Mouse (Mus musculus): Measurements from ENCODE around the gene Rbm5. TPM values are rescaled to one million over a fixed set of nuclear protein-coding genes. Genes with fewer than 3 reads are reported as not detected.

The Rbm5 gene
- total and polyA plus RNA-seq, 3 experiments, result 67.6 to 85.3 (median 83.6) TPM

- Histone ChIP-seq H3K27me3 (replicated peaks) (peaks cover 88% of the 10 kb centered on the region), H3K4me2 (ENCODE audit: insufficient read depth, low read depth, poor library complexity, severe bottlenecking) (no peak overlapping the region), H3K9me3 (replicated peaks; ENCODE audit: low read length) (no peaks in the 10 kb centered on the region), H3K27ac (ENCODE audit: insufficient read depth, low read depth) (no peak overlapping the region), H3K9ac (ENCODE audit: insufficient read depth, low read depth) (no peak overlapping the region), H3K4me3 (replicated peaks in 1 of 3; ENCODE audit: low read depth in 2 of 3, low read length in 2 of 3, poor library complexity in 1 of 3) (no peak overlapping the region), H3K4me1 (ENCODE audit: control insufficient read depth in 1 of 2, insufficient read depth in 2 of 2) (peaks cover 0 to 9% of the 10 kb centered on the region in 2 experiments; a peak in 2 of 4 replicates), H3K79me2 (replicated peaks; ENCODE audit: control insufficient read depth, extremely low read depth, insufficient read depth, poor library complexity, severe bottlenecking) (no peaks in the 10 kb centered on the region), H3K36me3 (replicated peaks in 1 of 2; ENCODE audit: control insufficient read depth in 1 of 2, insufficient read depth in 1 of 2, low read length in 1 of 2) (no peaks in the 10 kb centered on the region)
- TF ChIP-seq CHD1 (IDR thresholded peaks at IDR 0.05; ENCODE audit: low read depth, low read length) (no peak), TBP (conservative IDR thresholded peaks at IDR 0.05; ENCODE audit: low read depth, low read length) (no peak), NRF1 (IDR thresholded peaks at IDR 0.05; ENCODE audit: low read depth, low read length) (no peak), ZNF384 (IDR thresholded peaks at IDR 0.05; ENCODE audit: low read depth, low read length) (no peak)
- in situ Hi-C loops (cut with MboI; ENCODE audit: low pct_ligation_motif_present, low pct_unique_long_range_greater_than_20kb, low sequenced_read_pairs), result no loop called here
- no peak for DNase-seq (ENCODE audit: extremely low read depth)
- dilution Hi-C loops (cut with MboI; ENCODE audit: extremely low pct_ligation_motif_present, extremely low pct_unique_long_range_greater_than_20kb, low sequenced_read_pairs), result no loop called here
Measured at GRCm38 (mm10) chr9:107701594-107701993, 69.2 kb downstream of the Rbm5 start.

DNA sequence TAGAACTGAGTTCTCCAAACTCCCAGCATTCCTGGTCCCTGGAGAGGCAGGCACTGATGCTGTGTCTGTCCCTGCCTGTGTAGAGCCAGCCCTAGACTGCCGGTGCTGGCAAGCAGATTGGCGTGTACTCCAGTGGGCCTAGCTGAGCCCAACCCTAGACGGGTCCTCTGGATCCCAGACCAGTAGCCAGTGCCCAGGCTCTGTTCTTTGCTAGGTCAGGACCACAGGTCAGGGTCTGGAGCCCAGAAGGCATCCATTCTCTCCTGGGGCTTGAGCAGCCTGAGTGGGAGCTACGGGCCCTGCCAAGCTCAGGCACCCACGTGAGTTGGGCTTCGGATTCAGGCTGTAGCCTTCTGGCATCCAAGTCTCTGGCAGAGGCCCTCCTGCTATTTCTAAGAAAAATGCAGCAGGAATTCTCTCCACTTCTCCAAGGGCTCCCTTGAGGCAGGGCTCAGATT lies 70.7 kb downstream of the Rbm5 start:
- Histone ChIP-seq H3K4me2 (ENCODE audit: insufficient read depth, low read depth, poor library complexity, severe bottlenecking) (no peak overlapping the region), H3K4me1 (ENCODE audit: control insufficient read depth in 1 of 2, insufficient read depth in 2 of 2) (peaks cover 3 to 23% of the 10 kb centered on the region in 2 experiments), H3K9ac (ENCODE audit: insufficient read depth, low read depth) (no peak overlapping the region), H3K36me3 (replicated peaks in 1 of 2; ENCODE audit: control insufficient read depth in 1 of 2, insufficient read depth in 1 of 2, low read length in 1 of 2) (no peaks in the 10 kb centered on the region), H3K27ac (ENCODE audit: insufficient read depth, low read depth) (no peak overlapping the region), H3K9me3 (replicated peaks; ENCODE audit: low read length) (no peaks in the 10 kb centered on the region), H3K4me3 (replicated peaks in 1 of 3; ENCODE audit: low read depth in 2 of 3, low read length in 2 of 3, poor library complexity in 1 of 3) (no peak overlapping the region), H3K79me2 (replicated peaks; ENCODE audit: control insufficient read depth, extremely low read depth, insufficient read depth, poor library complexity, severe bottlenecking) (no peaks in the 10 kb centered on the region), H3K27me3 (replicated peaks) (peaks cover 77% of the 10 kb centered on the region)
- dilution Hi-C loops (cut with MboI; ENCODE audit: extremely low pct_ligation_motif_present, extremely low pct_unique_long_range_greater_than_20kb, low sequenced_read_pairs), result no loop called here
- TF ChIP-seq JUN (IDR thresholded peaks at IDR 0.05; ENCODE audit: insufficient read depth, low read depth, low read length) (no peak), SIN3A (IDR thresholded peaks at IDR 0.05; ENCODE audit: low read length) (no peak), MEF2A (IDR thresholded peaks at IDR 0.05; ENCODE audit: borderline replicate concordance, low read depth, low read length) (no peak), ELF1 (IDR thresholded peaks at IDR 0.05; ENCODE audit: low read depth, low read length) (no peak), ZKSCAN1 (IDR thresholded peaks at IDR 0.05; ENCODE audit: borderline replicate concordance, low read depth, low read length) (no peak), POLR2AphosphoS2 (IDR thresholded peaks at IDR 0.05; ENCODE audit: low read depth, low read length) (no peak), MXI1 (IDR thresholded peaks at IDR 0.05; ENCODE audit: low read depth, low read length) (no peak), TBP (conservative IDR thresholded peaks at IDR 0.05; ENCODE audit: low read depth, low read length) (no peak), USF1 (IDR thresholded peaks at IDR 0.05; ENCODE audit: low read depth, low read length) (no peak), BHLHE40 (IDR thresholded peaks at IDR 0.05; ENCODE audit: low read depth, low read length) (no peak)
- in situ Hi-C loops (cut with MboI; ENCODE audit: low pct_ligation_motif_present, low pct_unique_long_range_greater_than_20kb, low sequenced_read_pairs), result no loop called here
- no peak for DNase-seq (ENCODE audit: extremely low read depth)
